Mouse (Mus musculus) neutrophil, adult 59 days (primary cell): ENCODE measurements around the gene Krt72. TPM values are rescaled to one million over a fixed set of nuclear protein-coding genes. Genes with fewer than 3 reads are reported as not detected.

Source experiments
- total RNA-seq, 2 experiments: library from RNA; stranded (reverse); gene quantifications; 1 replicate in 1 of 2; 2 replicates in 1 of 2; pipeline ENCODE4 v1.2.4; 2023

Gene Krt72
- total RNA-seq, result not detected

DNA sequence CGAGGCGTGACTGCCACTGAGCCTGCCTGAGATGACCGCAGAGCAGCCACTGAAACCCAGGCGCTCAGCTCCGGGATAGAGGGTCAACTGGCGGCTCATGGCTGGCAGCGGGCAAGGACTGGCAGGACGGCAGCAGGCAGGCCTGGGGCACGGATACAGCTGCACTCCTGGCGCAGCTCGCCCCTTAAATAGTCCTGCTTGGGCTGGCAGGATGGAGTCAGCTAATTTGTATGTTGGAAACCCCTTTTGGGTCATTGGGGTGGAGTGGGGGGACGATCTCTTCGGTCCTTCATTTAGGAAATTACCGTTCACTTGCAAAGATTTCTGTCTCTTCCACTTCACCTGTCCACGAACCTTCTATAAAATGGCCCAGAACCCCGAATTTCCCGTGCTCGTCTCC, at the start of gene Krt72:
Gene Krt72, minus strand, starts transcription at position 101 of the 400 bp plus-strand sequence.

DNA sequence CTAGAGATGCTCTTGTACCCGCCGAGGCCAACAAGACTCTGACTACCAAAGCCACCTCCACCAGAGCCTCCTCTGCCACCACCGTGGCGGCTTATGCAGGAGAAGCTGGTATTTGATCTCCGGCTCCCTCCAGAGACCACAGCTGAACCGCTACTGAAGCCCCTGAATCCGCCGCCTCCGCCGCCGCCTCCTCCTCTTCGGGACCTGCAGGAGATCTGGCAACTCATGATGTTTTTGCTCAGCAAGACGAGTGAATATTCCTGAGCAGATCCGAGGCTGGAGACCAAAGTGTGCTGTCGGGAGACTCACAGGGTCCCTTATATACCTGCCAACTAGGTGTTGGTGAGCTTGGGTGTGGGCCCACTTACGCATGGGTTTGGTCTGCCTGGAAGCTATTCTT, 31.6 kb upstream of the Krt72 start, which contains the start of gene Krt2:
Gene Krt2, minus strand, starts transcription at position 295 of the 400 bp plus-strand sequence.

DNA sequence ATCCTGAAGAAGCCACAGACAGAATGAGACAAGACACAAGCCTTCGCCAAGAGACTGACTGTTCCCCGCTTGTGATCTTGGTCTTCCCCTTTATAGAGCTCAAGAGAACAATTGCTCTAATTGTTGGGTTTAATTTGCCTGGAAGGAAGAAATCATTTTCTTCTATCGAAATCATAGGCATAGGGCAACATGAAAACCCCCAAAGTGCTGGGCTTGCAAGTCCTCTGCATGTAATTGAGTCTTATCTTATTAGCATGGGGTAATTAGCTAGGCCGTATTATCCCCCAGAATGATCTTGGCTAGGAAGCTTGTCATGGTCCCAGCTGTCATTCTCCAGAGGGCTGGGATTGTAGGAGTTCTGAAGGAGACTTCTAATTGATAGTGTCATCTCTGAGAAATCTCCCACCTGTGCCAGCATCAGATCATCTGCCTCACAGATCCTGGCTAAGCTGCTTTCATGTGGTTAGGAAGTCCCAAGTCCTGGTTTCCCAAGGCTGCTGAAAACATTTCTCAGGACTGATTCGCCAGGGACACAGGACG, 16.1 kb upstream of the Krt72 start, which contains the start of gene Krt73:
Gene Krt73, minus strand, starts transcription at position 51 of the 540 bp plus-strand sequence.

DNA sequence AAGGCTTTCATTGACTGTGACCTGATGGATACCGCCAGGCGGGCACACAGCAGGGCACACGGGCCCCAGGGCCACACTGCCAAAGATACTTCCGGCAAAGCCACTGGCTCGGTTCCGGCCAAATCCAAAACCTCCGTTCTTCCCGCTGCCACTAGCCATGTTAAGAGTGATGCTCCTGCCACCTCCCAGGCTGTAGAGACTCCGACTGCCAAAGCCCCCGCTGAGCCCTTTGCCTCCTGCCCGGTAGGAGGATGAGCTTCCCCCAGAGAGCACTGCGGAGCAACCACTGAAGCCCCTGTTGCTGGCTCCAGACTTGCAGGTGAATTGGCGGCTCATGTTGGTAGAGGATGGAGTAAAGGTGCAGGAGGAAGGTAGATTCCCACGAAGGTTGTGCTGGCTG, 43.5 kb downstream of the Krt72 start, which contains the start of gene Krt71:
Gene Krt71, minus strand, starts transcription at position 399 of the 400 bp plus-strand sequence.

Other genes with a start within 250 kb of the Krt72 start
- not detected for gene Krt82, start 235.8 kb downstream of the Krt72 start, total RNA-seq
- gene Krt90, start 223.5 kb downstream of the Krt72 start, total RNA-seq, result not detected
- gene Krt75, start 212.6 kb downstream of the Krt72 start, total RNA-seq, result under 1 TPM; 0.73 to 0.76 TPM
- not detected for gene Gm5414, start 158.3 kb downstream of the Krt72 start, total RNA-seq
- gene Gm5478, start 139.1 kb downstream of the Krt72 start, total RNA-seq, result not detected
- not detected for gene Krt6b, start 106.2 kb downstream of the Krt72 start, total RNA-seq
- gene Krt6a, start 92.2 kb downstream of the Krt72 start, total RNA-seq, result not detected
- not detected for gene Krt5, start 73.6 kb downstream of the Krt72 start, total RNA-seq
- gene Krt71, start 43.4 kb downstream of the Krt72 start, total RNA-seq, result not detected
- gene Krt73, start 15.9 kb upstream of the Krt72 start, total RNA-seq, result not detected
- not detected for gene Krt2, start 31.7 kb upstream of the Krt72 start, total RNA-seq
- gene Krt1, start 64.3 kb upstream of the Krt72 start, total RNA-seq, result not detected
- gene Krt77, start 83.2 kb upstream of the Krt72 start, total RNA-seq, result not detected
- gene Krt76, start 106.5 kb upstream of the Krt72 start, total RNA-seq, result not detected
- not detected for gene Krt4, start 138.3 kb upstream of the Krt72 start, total RNA-seq
- gene Krt79, start 153.9 kb upstream of the Krt72 start, total RNA-seq, result not detected
- gene Krt78, start 167.8 kb upstream of the Krt72 start, total RNA-seq, result not detected
- gene Krt8, start 218.0 kb upstream of the Krt72 start, total RNA-seq, result not detected
- gene Krt18, start 241.7 kb upstream of the Krt72 start, total RNA-seq, result under 1 TPM; 0.26 to 0.73 TPM